Mouse (Mus musculus): ENCODE results near the gene Agfg2.
A peak's percentile ranks its signal among the peaks of the same experiment; 100 is the strongest.

The Agfg2 gene

GRCm38 (mm10) chr5:137683388-137684293 lies 885 bp downstream of the Agfg2 start:
- peak; percentile 55 for DNase-seq (ENCODE audit: low read depth, low spot score)

- no peak for DNase-seq (ENCODE audit: low read depth, low spot score)
Measured at GRCm38 (mm10) chr5:137682526-137682925, 2.0 kb downstream of the Agfg2 start.

GRCm38 (mm10) chr5:137679726-137680125 lies 4.8 kb downstream of the Agfg2 start:
- no peak for DNase-seq (ENCODE audit: low read depth, low spot score)

GRCm38 (mm10) chr5:137678736-137679135 lies 5.8 kb downstream of the Agfg2 start:
- no peak for DNase-seq (ENCODE audit: low read depth, low spot score)

- no peak for DNase-seq (ENCODE audit: low read depth, low spot score)
Measured at GRCm38 (mm10) chr5:137677859-137678258, 6.7 kb downstream of the Agfg2 start.

GRCm38 (mm10) chr5:137674786-137675185 lies 9.7 kb downstream of the Agfg2 start:
- DNase-seq (ENCODE audit: low read depth, low spot score): no peak

GRCm38 (mm10) chr5:137673015-137673414 lies 11.5 kb downstream of the Agfg2 start:
- DNase-seq (ENCODE audit: low read depth, low spot score): no peak

GRCm38 (mm10) chr5:137672361-137672760 lies 12.2 kb downstream of the Agfg2 start:
- no peak for DNase-seq (ENCODE audit: low read depth, low spot score)

GRCm38 (mm10) chr5:137671443-137672240 lies 12.9 kb downstream of the Agfg2 start:
- DNase-seq (ENCODE audit: low read depth, low spot score): no peak

GRCm38 (mm10) chr5:137670240-137670639 lies 14.3 kb downstream of the Agfg2 start:
- peak; percentile 60 for DNase-seq (ENCODE audit: low read depth, low spot score)

- no peak for DNase-seq (ENCODE audit: low read depth, low spot score)
Measured at GRCm38 (mm10) chr5:137668971-137669370, 15.6 kb downstream of the Agfg2 start.

GRCm38 (mm10) chr5:137663057-137663456 lies 21.5 kb downstream of the Agfg2 start:
- DNase-seq (ENCODE audit: low read depth, low spot score): no peak

GRCm38 (mm10) chr5:137660064-137660688 lies 24.4 kb downstream of the Agfg2 start:
- no peak for DNase-seq (ENCODE audit: low read depth, low spot score)

- peak; percentile 82 for DNase-seq (ENCODE audit: low read depth, low spot score)
Measured at GRCm38 (mm10) chr5:137656977-137657376, 27.5 kb downstream of the Agfg2 start.

GRCm38 (mm10) chr5:137654746-137655145 lies 29.8 kb downstream of the Agfg2 start:
- peak; percentile 68 for DNase-seq (ENCODE audit: low read depth, low spot score)

- DNase-seq (ENCODE audit: low read depth, low spot score): no peak
Measured at GRCm38 (mm10) chr5:137653366-137653765, 31.2 kb downstream of the Agfg2 start.

GRCm38 (mm10) chr5:137652474-137652873 lies 32.1 kb downstream of the Agfg2 start:
- DNase-seq (ENCODE audit: low read depth, low spot score): peak; percentile 78

- DNase-seq (ENCODE audit: low read depth, low spot score): no peak
Measured at GRCm38 (mm10) chr5:137649669-137650571, 34.6 kb downstream of the Agfg2 start.

- no peak for DNase-seq (ENCODE audit: low read depth, low spot score)
Measured at GRCm38 (mm10) chr5:137649251-137649650, 35.3 kb downstream of the Agfg2 start.

GRCm38 (mm10) chr5:137647827-137648601 lies 36.5 kb downstream of the Agfg2 start:
- peak; percentile 76 for DNase-seq (ENCODE audit: low read depth, low spot score)
